9 mouse cellular contexts compared by ENCODE assay signal in the genomic region with DNA sequence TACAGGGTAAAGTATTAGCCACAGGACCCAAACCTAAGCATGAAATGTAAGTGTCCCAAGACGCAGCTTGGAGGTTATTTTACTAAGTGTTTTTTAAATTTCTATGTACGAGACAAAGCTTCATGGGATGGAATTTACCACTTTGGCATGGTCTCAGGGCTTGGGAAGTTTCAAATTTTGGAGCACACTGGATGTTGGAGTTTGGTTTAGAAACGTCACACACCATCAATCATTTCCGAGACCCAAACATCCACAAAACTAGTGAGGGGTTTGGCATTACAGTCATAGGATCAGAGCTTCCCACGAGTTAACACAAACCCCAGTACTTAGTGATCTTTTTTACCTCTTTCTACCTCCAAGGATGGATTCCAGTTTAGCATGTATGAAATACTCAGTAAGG. TPM values are rescaled to one million over a fixed set of nuclear protein-coding genes. Genes with fewer than 3 reads are reported as not detected.
A peak's percentile ranks its signal among the peaks of the same experiment; 100 is the strongest.
DNase-seq lines count a peak whose midpoint lies in the region; ATAC-seq lines count a peak whose summit lies in the region.
"Had no signal": no experiment of that assay in that cellular context is flagged by ENCODE, and none has a peak within 500 bp of the region (broad histone marks: within the 10 kb centered on the region; RNA-seq: fewer than 3 reads in every experiment).

No protein-coding gene starts in this region.

- H3K9ac ChIP-seq in forebrain, embryonic 13.5 days: no peak overlapping the region
- H3K9ac ChIP-seq in kidney, embryonic 15.5 days: no peak overlapping the region
- H3K9ac ChIP-seq in intestine, embryonic 14.5 days (ENCODE audit: low read length): peak overlapping the region; percentile 37; the same call in 1 of the 2 replicates
- H3K9ac ChIP-seq in liver, embryonic 16.5 days (ENCODE audit: low read depth, low read length): peak overlapping the region; percentile 52
- H3K9ac ChIP-seq: forebrain, postnatal 0 days had no signal

- H3K4me3 ChIP-seq in forebrain, embryonic 10.5 days: no peak overlapping the region
- no peak overlapping the region for H3K4me3 ChIP-seq in forebrain, embryonic 13.5 days
- H3K4me3 ChIP-seq in kidney, embryonic 15.5 days (replicated peaks): no peak overlapping the region
- H3K4me3 ChIP-seq in intestine, embryonic 14.5 days (ENCODE audit: low read depth, low read length): no peak overlapping the region
- peak overlapping the region; percentile 50 for H3K4me3 ChIP-seq in liver, embryonic 16.5 days (ENCODE audit: low read depth, low read length)

- no peak overlapping the region for H3K4me2 ChIP-seq in forebrain, embryonic 13.5 days
- no peak overlapping the region for H3K4me2 ChIP-seq in kidney, embryonic 15.5 days
- peak overlapping the region; percentile 36; the same call in 1 of the 2 replicates for H3K4me2 ChIP-seq in intestine, embryonic 14.5 days (ENCODE audit: low read length)
- peak overlapping the region; percentile 86 for H3K4me2 ChIP-seq in liver, embryonic 16.5 days (ENCODE audit: low read depth, low read length)

- no peaks in the 10 kb centered on the region for H3K36me3 ChIP-seq in forebrain, embryonic 10.5 days (replicated peaks)
- no peaks in the 10 kb centered on the region for H3K36me3 ChIP-seq in forebrain, embryonic 13.5 days (ENCODE audit: poor library complexity, severe bottlenecking)
- H3K36me3 ChIP-seq in kidney, embryonic 15.5 days: no peaks in the 10 kb centered on the region
- no peaks in the 10 kb centered on the region for H3K36me3 ChIP-seq in intestine, embryonic 14.5 days (ENCODE audit: control insufficient read depth, insufficient read depth, low read length)
- H3K36me3 ChIP-seq in liver, embryonic 16.5 days (ENCODE audit: control insufficient read depth, insufficient read depth): no peaks in the 10 kb centered on the region

- ATAC-seq in forebrain, embryonic 13.5 days: no peak
- no peak for ATAC-seq in kidney, embryonic 15.5 days (replicated peaks; ENCODE audit: low FRiP score)
- no peak for ATAC-seq in intestine, embryonic 14.5 days (replicated peaks; ENCODE audit: low FRiP score, low TSS enrichment, low read depth)
- ATAC-seq in liver, embryonic 16.5 days (ENCODE audit: low read depth): no peak
- ATAC-seq: forebrain, postnatal 0 days had no signal

- H3K4me1 ChIP-seq in forebrain, embryonic 10.5 days: peaks cover 57% of the 10 kb centered on the region
- H3K4me1 ChIP-seq in forebrain, embryonic 13.5 days: peaks cover 2% of the 10 kb centered on the region; the same call in 1 of the 2 replicates
- H3K4me1 ChIP-seq in kidney, embryonic 15.5 days: peaks cover 42% of the 10 kb centered on the region
- H3K4me1 ChIP-seq in intestine, embryonic 14.5 days (replicated peaks; ENCODE audit: control insufficient read depth, insufficient read depth, low read length): peaks cover 39% of the 10 kb centered on the region
- H3K4me1 ChIP-seq in liver, embryonic 16.5 days (ENCODE audit: control insufficient read depth, low read depth, low read length): peaks cover 84% of the 10 kb centered on the region

- WGBS in forebrain, embryonic 10.5 days: 87% methylated on average over 5 of the region's 5 CpGs
- 93% methylated on average over 5 of the region's 5 CpGs for WGBS in forebrain, embryonic 13.5 days
- WGBS in kidney, embryonic 15.5 days: 51% methylated on average over 5 of the region's 5 CpGs
- 64% methylated on average over 5 of the region's 5 CpGs for WGBS in intestine, embryonic 14.5 days
- WGBS in liver, embryonic 16.5 days (ENCODE audit: insufficient replicate concordance): 51% methylated on average over 5 of the region's 5 CpGs

- DNase-seq in forebrain, embryonic 10.5 days (ENCODE audit: extremely low spot score, low spot score): no peak
- DNase-seq in kidney, adult 18-20 months: no peak
- peak; percentile 50 for DNase-seq in intestine, embryonic 14.5 days (ENCODE audit: low spot score)
- DNase-seq in urinary bladder, postnatal 10 days (ENCODE audit: low spot score): no peak
- no peak for DNase-seq in layer of hippocampus, adult 9-10 months (ENCODE audit: low spot score)
- DNase-seq: forebrain, postnatal 0 days had no signal

- no peaks in the 10 kb centered on the region for H3K9me3 ChIP-seq in forebrain, embryonic 10.5 days
- H3K9me3 ChIP-seq in forebrain, embryonic 13.5 days (replicated peaks): no peaks in the 10 kb centered on the region
- no peaks in the 10 kb centered on the region for H3K9me3 ChIP-seq in kidney, embryonic 15.5 days (replicated peaks)
- no peaks in the 10 kb centered on the region for H3K9me3 ChIP-seq in intestine, embryonic 14.5 days (ENCODE audit: control insufficient read depth, low read length)
- H3K9me3 ChIP-seq in liver, embryonic 16.5 days (replicated peaks; ENCODE audit: control insufficient read depth, low read length): no peaks in the 10 kb centered on the region

- peak overlapping the region; percentile 62 for H3K27ac ChIP-seq in forebrain, embryonic 10.5 days
- no peak overlapping the region for H3K27ac ChIP-seq in forebrain, embryonic 13.5 days
- peak overlapping the region; percentile 89 for H3K27ac ChIP-seq in kidney, embryonic 15.5 days
- peak overlapping the region; percentile 69 for H3K27ac ChIP-seq in intestine, embryonic 14.5 days (ENCODE audit: low read depth)
- H3K27ac ChIP-seq in liver, embryonic 16.5 days (ENCODE audit: low read length): peak overlapping the region; percentile 77

- H3K27me3 ChIP-seq in forebrain, embryonic 10.5 days (ENCODE audit: poor library complexity, severe bottlenecking): peaks cover 69% of the 10 kb centered on the region
- H3K27me3 ChIP-seq in forebrain, embryonic 13.5 days: peaks cover 6% of the 10 kb centered on the region
- H3K27me3 ChIP-seq in kidney, embryonic 15.5 days: no peaks in the 10 kb centered on the region
- no peaks in the 10 kb centered on the region for H3K27me3 ChIP-seq in intestine, embryonic 14.5 days (replicated peaks; ENCODE audit: control insufficient read depth, insufficient read depth, low read length)
- H3K27me3 ChIP-seq in liver, embryonic 16.5 days (ENCODE audit: control insufficient read depth, insufficient read depth, low read depth, low read length): no peaks in the 10 kb centered on the region

RNA-seq across cellular contexts. Expression of a gene that starts 28.6 kb away (rescaled TPM):
- 101 and 114 TPM in 2 replicates for polyA plus RNA-seq in forebrain, embryonic 10.5 days (2016; fragmentation: Nextera tagmentation; extraction: Ambion mirVana)
- 51.5 and 55.5 TPM in 2 replicates for polyA plus RNA-seq in forebrain, embryonic 13.5 days (2015; fragmentation: Nextera tagmentation; extraction: Ambion mirVana)
- 66.0 and 70.0 TPM in 2 replicates for polyA plus RNA-seq in kidney, embryonic 15.5 days (2015; fragmentation: Nextera tagmentation; extraction: Ambion mirVana)
- polyA plus RNA-seq in intestine, embryonic 14.5 days (2014; fragmentation: Nextera tagmentation; extraction: Ambion mirVana): 61.7 and 63.7 TPM in 2 replicates
- 76.2 and 90.8 TPM in 2 replicates for polyA plus RNA-seq in liver, embryonic 16.5 days (2015; fragmentation: Nextera tagmentation; extraction: Ambion mirVana)

Comparison
In these comparisons a context has a peak if more than half of its experiments do, and no peak if none do; other contexts are left out.
1. H3K4me2 ChIP-seq: peak in intestine, embryonic 14.5 days (single experiment) and liver, embryonic 16.5 days (single experiment); none in forebrain, embryonic 13.5 days (single experiment) and kidney, embryonic 15.5 days (single experiment).
2. H3K9ac ChIP-seq: peak in intestine, embryonic 14.5 days (single experiment) and liver, embryonic 16.5 days (single experiment); none in forebrain, embryonic 13.5 days (single experiment) and kidney, embryonic 15.5 days (single experiment).